Mouse (Mus musculus): ENCODE measurements around the gene Nt5dc1. TPM values are rescaled to one million over a fixed set of nuclear protein-coding genes. Genes with fewer than 3 reads are reported as not detected.
"Not testable (repeated sequence)": the region's sequence is repeated elsewhere in the genome, so short reads cannot be mapped to it uniquely, and the experiment has no call there.

The Nt5dc1 gene
- polyA plus RNA-seq, 1 experiment from 2014 or later: 2.9 TPM

GRCm38 (mm10) chr10:34265106-34265505, 153.2 kb downstream of the Nt5dc1 start:
- no peaks in the 10 kb centered on the region for H3K9me3 ChIP-seq (ENCODE audit: control insufficient read depth, low read length)
- no peaks in the 10 kb centered on the region for H3K36me3 ChIP-seq (replicated peaks; ENCODE audit: control insufficient read depth, insufficient read depth)
- H3K27me3 ChIP-seq (ENCODE audit: control insufficient read depth, insufficient read depth, low read length): no peaks in the 10 kb centered on the region
- H3K27ac ChIP-seq: no peak overlapping the region
- no peak overlapping the region for H3K4me3 ChIP-seq (replicated peaks; ENCODE audit: low read length)
- H3K4me2 ChIP-seq (replicated peaks): no peak overlapping the region
- no peak for ATAC-seq (ENCODE audit: low FRiP score)
- H3K9ac ChIP-seq: no peak overlapping the region
- no peak for DNase-seq (ENCODE audit: low spot score)
- no peaks in the 10 kb centered on the region for H3K4me1 ChIP-seq (replicated peaks; ENCODE audit: control insufficient read depth, insufficient read depth, low read length)
- 89% methylated on average over 4 of the region's 4 CpGs for WGBS

DNA sequence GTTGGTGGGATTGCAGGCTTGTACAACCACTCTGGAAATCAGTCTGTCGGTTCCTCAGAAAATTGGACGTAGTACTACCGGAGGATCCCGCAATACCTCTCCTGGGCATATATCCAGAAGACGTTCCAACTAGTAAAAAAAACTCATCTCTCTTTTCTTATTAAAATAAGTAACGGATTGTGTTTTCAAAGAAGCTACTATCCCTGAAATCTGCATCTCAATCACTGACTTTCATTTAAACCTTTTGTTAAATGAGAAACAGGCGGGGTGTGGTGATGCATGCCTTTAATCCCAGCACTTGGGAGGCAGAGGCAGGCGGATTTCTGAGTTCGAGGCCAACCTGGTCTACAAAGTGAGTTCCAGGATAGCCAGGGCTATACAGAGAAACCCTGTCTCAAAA, 165.5 kb downstream of the Nt5dc1 start:
- not testable (repeated sequence) for H3K9ac ChIP-seq; H3K27ac ChIP-seq; H3K4me3 ChIP-seq (replicated peaks; ENCODE audit: low read length); H3K4me1 ChIP-seq (replicated peaks; ENCODE audit: control insufficient read depth, insufficient read depth, low read length); H3K27me3 ChIP-seq (ENCODE audit: control insufficient read depth, insufficient read depth, low read length); H3K36me3 ChIP-seq (replicated peaks; ENCODE audit: control insufficient read depth, insufficient read depth); DNase-seq (ENCODE audit: low spot score); ATAC-seq (ENCODE audit: low FRiP score); H3K4me2 ChIP-seq (replicated peaks); H3K9me3 ChIP-seq (ENCODE audit: control insufficient read depth, low read length)
- WGBS: 87% methylated on average over 9 of the region's 9 CpGs

DNA sequence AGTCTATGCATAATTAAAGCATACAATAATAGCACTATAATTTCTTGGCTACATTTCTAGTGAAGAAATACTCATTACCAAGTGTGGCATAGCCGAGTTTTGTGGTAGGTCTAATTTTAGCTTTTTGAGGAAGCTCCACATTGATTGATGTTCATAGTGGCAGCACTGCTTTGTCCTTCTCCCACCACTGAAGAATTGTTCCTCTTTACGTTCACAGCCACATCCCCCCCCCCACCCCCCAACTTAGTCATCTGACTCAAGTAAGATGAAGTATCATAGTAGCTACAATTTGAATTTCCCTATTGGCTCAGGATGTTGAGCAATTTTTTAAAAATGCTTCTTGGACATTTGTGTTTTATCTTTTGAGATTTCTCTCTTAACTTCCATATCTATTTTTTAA, 168.8 kb downstream of the Nt5dc1 start:
- ATAC-seq (ENCODE audit: low FRiP score) (no peak), DNase-seq (ENCODE audit: low spot score) (no peak)
- no peak overlapping the region for H3K4me3 ChIP-seq (replicated peaks; ENCODE audit: low read length)
- no peaks in the 10 kb centered on the region for H3K36me3 ChIP-seq (replicated peaks; ENCODE audit: control insufficient read depth, insufficient read depth)
- H3K27ac ChIP-seq: no peak overlapping the region
- H3K4me1 ChIP-seq (replicated peaks; ENCODE audit: control insufficient read depth, insufficient read depth, low read length): no peaks in the 10 kb centered on the region; the same call in 1 of the 2 replicates
- H3K4me2 ChIP-seq (replicated peaks): no peak overlapping the region
- H3K9ac ChIP-seq: no peak overlapping the region
- no peaks in the 10 kb centered on the region for H3K27me3 ChIP-seq (ENCODE audit: control insufficient read depth, insufficient read depth, low read length)
- 40% methylated on average over 2 of the region's 2 CpGs for WGBS
- no peaks in the 10 kb centered on the region for H3K9me3 ChIP-seq (ENCODE audit: control insufficient read depth, low read length)

GRCm38 (mm10) chr10:34247757-34248156, 170.6 kb downstream of the Nt5dc1 start:
- H3K27ac ChIP-seq: no peak overlapping the region
- DNase-seq (ENCODE audit: low spot score): no peak
- WGBS: 34% methylated on average over 3 of the region's 3 CpGs
- H3K27me3 ChIP-seq (ENCODE audit: control insufficient read depth, insufficient read depth, low read length): no peaks in the 10 kb centered on the region
- no peak overlapping the region for H3K9ac ChIP-seq
- ATAC-seq (ENCODE audit: low FRiP score): no peak
- no peak overlapping the region for H3K4me2 ChIP-seq (replicated peaks)
- H3K4me3 ChIP-seq (replicated peaks; ENCODE audit: low read length): no peak overlapping the region
- no peaks in the 10 kb centered on the region for H3K36me3 ChIP-seq (replicated peaks; ENCODE audit: control insufficient read depth, insufficient read depth)
- no peaks in the 10 kb centered on the region for H3K9me3 ChIP-seq (ENCODE audit: control insufficient read depth, low read length)
- no peaks in the 10 kb centered on the region; the same call in 1 of the 2 replicates for H3K4me1 ChIP-seq (replicated peaks; ENCODE audit: control insufficient read depth, insufficient read depth, low read length)

GRCm38 (mm10) chr10:34246106-34246505, 172.2 kb downstream of the Nt5dc1 start:
- Histone ChIP-seq H3K27ac (no peak overlapping the region), H3K4me3 (replicated peaks; ENCODE audit: low read length) (no peak overlapping the region), H3K9me3 (ENCODE audit: control insufficient read depth, low read length) (no peaks in the 10 kb centered on the region), H3K27me3 (ENCODE audit: control insufficient read depth, insufficient read depth, low read length) (no peaks in the 10 kb centered on the region), H3K4me1 (replicated peaks; ENCODE audit: control insufficient read depth, insufficient read depth, low read length) (no peaks in the 10 kb centered on the region; the same call in 1 of the 2 replicates), H3K9ac (no peak overlapping the region), H3K36me3 (replicated peaks; ENCODE audit: control insufficient read depth, insufficient read depth) (no peaks in the 10 kb centered on the region), H3K4me2 (replicated peaks) (no peak overlapping the region)
- 86% methylated on average over 2 of the region's 2 CpGs for WGBS
- ATAC-seq (ENCODE audit: low FRiP score) (no peak), DNase-seq (ENCODE audit: low spot score) (no peak)

DNA sequence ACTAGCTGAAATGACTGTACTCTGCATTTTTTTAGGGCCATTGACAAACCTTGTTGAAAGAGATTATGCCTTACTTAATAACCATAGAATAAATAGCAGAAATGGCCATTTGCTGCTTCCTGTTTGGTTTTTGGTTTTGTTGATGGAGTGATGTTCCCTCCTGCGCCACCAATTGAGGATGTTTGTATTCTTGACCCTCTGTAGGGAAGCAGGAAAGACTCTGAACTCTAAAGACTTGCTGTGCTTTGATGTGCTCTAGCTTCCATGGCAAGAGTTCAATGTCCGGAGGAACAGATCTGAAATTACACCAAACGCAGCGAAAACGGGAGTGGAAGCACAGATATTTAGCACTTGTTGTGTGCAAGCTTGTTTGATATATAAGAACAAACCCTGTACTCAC, 173.6 kb downstream of the Nt5dc1 start:
- H3K9me3 ChIP-seq (ENCODE audit: control insufficient read depth, low read length): no peaks in the 10 kb centered on the region

GRCm38 (mm10) chr10:34238536-34238935, 179.8 kb downstream of the Nt5dc1 start:
- H3K27me3 ChIP-seq (ENCODE audit: control insufficient read depth, insufficient read depth, low read length): no peaks in the 10 kb centered on the region
- WGBS: 78% methylated on average over 4 of the region's 4 CpGs
- H3K9ac ChIP-seq: no peak overlapping the region
- DNase-seq (ENCODE audit: low spot score) (no peak), ATAC-seq (ENCODE audit: low FRiP score) (no peak)
- no peak overlapping the region for H3K27ac ChIP-seq
- H3K9me3 ChIP-seq (ENCODE audit: control insufficient read depth, low read length): no peaks in the 10 kb centered on the region
- H3K4me3 ChIP-seq (replicated peaks; ENCODE audit: low read length): no peak overlapping the region
- H3K4me2 ChIP-seq (replicated peaks): no peak overlapping the region
- no peaks in the 10 kb centered on the region for H3K4me1 ChIP-seq (replicated peaks; ENCODE audit: control insufficient read depth, insufficient read depth, low read length)
- H3K36me3 ChIP-seq (replicated peaks; ENCODE audit: control insufficient read depth, insufficient read depth): no peaks in the 10 kb centered on the region

More for the DNA sequence above, 173.6 kb downstream of the Nt5dc1 start:
- H3K27ac ChIP-seq: no peak overlapping the region
- no peaks in the 10 kb centered on the region; the same call in 1 of the 2 replicates for H3K4me1 ChIP-seq (replicated peaks; ENCODE audit: control insufficient read depth, insufficient read depth, low read length)
- no peak overlapping the region for H3K9ac ChIP-seq
- H3K4me2 ChIP-seq (replicated peaks): no peak overlapping the region
- H3K4me3 ChIP-seq (replicated peaks; ENCODE audit: low read length): no peak overlapping the region
- no peak for DNase-seq (ENCODE audit: low spot score)
- WGBS: 88% methylated on average over 5 of the region's 5 CpGs
- ATAC-seq (ENCODE audit: low FRiP score): no peak
- no peaks in the 10 kb centered on the region for H3K36me3 ChIP-seq (replicated peaks; ENCODE audit: control insufficient read depth, insufficient read depth)
- no peaks in the 10 kb centered on the region for H3K27me3 ChIP-seq (ENCODE audit: control insufficient read depth, insufficient read depth, low read length)

Other genes starting within 250 kb of the Nt5dc1 start
- 8.8 and 9.8 TPM in 2 replicates for gene Dse, start 210.8 kb downstream of the Nt5dc1 start, polyA plus RNA-seq (2014; fragmentation: Nextera tagmentation; extraction: Ambion mirVana)
- gene Tspyl1, start 136.4 kb downstream of the Nt5dc1 start, polyA plus RNA-seq (2014; fragmentation: Nextera tagmentation; extraction: Ambion mirVana): 103 and 116 TPM in 2 replicates
- gene Tspyl4, start 121.1 kb downstream of the Nt5dc1 start, polyA plus RNA-seq (2014; fragmentation: Nextera tagmentation; extraction: Ambion mirVana): 167 and 184 TPM in 2 replicates
- 0.07 and 0.16 TPM in 2 replicates for gene Col10a1, start 28.6 kb downstream of the Nt5dc1 start, polyA plus RNA-seq (2014; fragmentation: Nextera tagmentation; extraction: Ambion mirVana)
- 0.78 and 1.1 TPM in 2 replicates for gene Frk, start 64.8 kb upstream of the Nt5dc1 start, polyA plus RNA-seq (2014; fragmentation: Nextera tagmentation; extraction: Ambion mirVana)